Comparison of ENCODE assay signal across 26 mouse cellular contexts in the genomic region with DNA sequence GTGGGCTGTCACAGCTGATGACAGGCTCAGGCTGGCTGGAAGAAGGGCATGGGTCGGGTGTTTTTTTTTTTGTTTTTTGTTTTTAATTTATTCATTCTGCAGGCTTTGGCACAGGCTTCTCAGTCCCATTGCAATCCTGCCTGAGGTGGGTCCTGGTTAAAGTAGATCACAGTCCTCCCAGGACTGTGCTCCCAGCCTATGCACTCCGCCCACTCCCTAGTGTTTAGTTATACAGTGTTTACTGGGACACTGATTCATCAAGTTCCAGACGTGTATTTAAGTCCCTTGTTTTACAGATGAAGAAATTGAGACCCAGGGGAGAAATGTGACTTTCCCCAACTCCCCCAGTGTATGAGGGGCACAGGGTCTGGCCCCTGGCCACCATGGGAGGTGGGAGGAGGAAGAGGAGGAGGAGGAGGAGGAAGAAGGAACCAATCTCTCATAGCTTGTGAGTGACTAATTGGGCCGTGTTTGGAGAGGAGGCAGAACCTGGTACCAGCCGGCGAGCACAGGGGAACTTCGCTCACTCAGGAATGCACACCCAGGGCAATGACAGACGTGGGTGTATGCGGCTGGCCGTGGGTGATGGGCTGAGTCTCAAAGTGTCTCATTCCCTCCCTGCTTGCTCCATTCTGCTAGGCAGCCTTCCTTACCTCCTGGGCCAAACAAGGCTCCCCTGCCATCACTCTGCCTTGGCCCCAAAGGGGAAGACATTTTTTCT. TPM values are rescaled to one million over a fixed set of nuclear protein-coding genes. Genes with fewer than 3 reads are reported as not detected.
DNase-seq lines count a peak whose midpoint lies in the region; ATAC-seq and TF ChIP-seq lines count a peak whose summit lies in the region.
"Had no signal": no experiment of that assay in that cellular context is flagged by ENCODE, and none has a peak within 500 bp of the region (broad histone marks: within the 10 kb centered on the region; RNA-seq: fewer than 3 reads in every experiment).

No protein-coding gene starts in this region.

- H3K4me1 ChIP-seq in embryonic fibroblast, embryonic 13.5 days (ENCODE audit: control insufficient read depth, insufficient read depth, low read length), result no peaks in the 10 kb centered on the region
- H3K4me1 ChIP-seq in olfactory bulb, adult 2 months (ENCODE audit: control insufficient read depth, insufficient read depth, low read length), result peaks cover 48% of the 10 kb centered on the region
- peaks cover 20% of the 10 kb centered on the region for H3K4me1 ChIP-seq in midbrain, embryonic 13.5 days (replicated peaks)
- H3K4me1 ChIP-seq: intestine, embryonic 15.5 days; liver, embryonic 13.5 days; neural tube, embryonic 12.5 days had no signal

- no peak overlapping the region for H3K4me3 ChIP-seq in layer of hippocampus, adult 2 months
- no peak overlapping the region for H3K4me3 ChIP-seq in embryonic fibroblast, embryonic 13.5 days (ENCODE audit: insufficient read depth, low read length)
- H3K4me3 ChIP-seq in olfactory bulb, adult 2 months (ENCODE audit: insufficient read depth, low read depth, low read length), result no peak overlapping the region
- no peak overlapping the region for H3K4me3 ChIP-seq in midbrain, embryonic 13.5 days (replicated peaks)
- H3K4me3 ChIP-seq: embryonic facial prominence, embryonic 10.5 days; forebrain, embryonic 10.5 days; intestine, embryonic 15.5 days; liver, embryonic 13.5 days; midbrain, embryonic 12.5 days; neural tube, embryonic 12.5 days had no signal

- no peak for TF ChIP-seq CTCF in layer of hippocampus, adult 2 months (conservative IDR thresholded peaks at IDR 0.05)
- TF ChIP-seq CTCF in embryonic fibroblast, embryonic 13.5 days (IDR thresholded peaks at IDR 0.05; ENCODE audit: borderline replicate concordance, insufficient read depth, low read length), result no peak
- TF ChIP-seq CTCF in olfactory bulb, adult 2 months (IDR thresholded peaks at IDR 0.05; ENCODE audit: insufficient read depth, low read depth, low read length), result no peak

- peaks cover 9% of the 10 kb centered on the region for H3K36me3 ChIP-seq in midbrain, embryonic 13.5 days
- H3K36me3 ChIP-seq: embryonic facial prominence, embryonic 10.5 days; forebrain, embryonic 10.5 days; intestine, embryonic 15.5 days; liver, embryonic 13.5 days had no signal

- H3K9me3 ChIP-seq in midbrain, embryonic 13.5 days, result no peaks in the 10 kb centered on the region
- H3K9me3 ChIP-seq: embryonic facial prominence, embryonic 10.5 days; forebrain, embryonic 10.5 days; intestine, embryonic 15.5 days; liver, embryonic 13.5 days; midbrain, embryonic 12.5 days; neural tube, embryonic 12.5 days had no signal

- ATAC-seq in midbrain, embryonic 13.5 days, result no peak
- ATAC-seq: forebrain, postnatal 0 days; hindbrain, embryonic 16.5 days had no signal

- WGBS in olfactory bulb, adult 2 months, result 33% methylated on average over 10 of the region's 10 CpGs
- 82% methylated on average over 10 of the region's 10 CpGs for WGBS in midbrain, embryonic 13.5 days

- no peak for TF ChIP-seq POLR2A in embryonic fibroblast, embryonic 13.5 days (IDR thresholded peaks at IDR 0.05; ENCODE audit: low read depth, low read length)
- TF ChIP-seq POLR2A in olfactory bulb, adult 2 months (IDR thresholded peaks at IDR 0.05; ENCODE audit: insufficient read depth, low read depth, low read length), result no peak

- H3K9ac ChIP-seq in midbrain, embryonic 13.5 days (replicated peaks), result no peak overlapping the region
- H3K9ac ChIP-seq: forebrain, postnatal 0 days; intestine, embryonic 15.5 days; liver, embryonic 13.5 days; midbrain, embryonic 12.5 days; neural tube, embryonic 12.5 days had no signal

- no peaks in the 10 kb centered on the region for H3K27me3 ChIP-seq in midbrain, embryonic 13.5 days
- H3K27me3 ChIP-seq: intestine, embryonic 15.5 days; midbrain, embryonic 12.5 days; neural tube, embryonic 12.5 days had no signal

- no peak overlapping the region for H3K4me2 ChIP-seq in midbrain, embryonic 13.5 days (replicated peaks)
- H3K4me2 ChIP-seq: heart, embryonic 11.5 days; intestine, embryonic 15.5 days; liver, embryonic 13.5 days; midbrain, embryonic 12.5 days; neural tube, embryonic 12.5 days had no signal

- peak in 1 of 2 experiments; percentile 62 for DNase-seq in layer of hippocampus, adult 2 months (ENCODE audit: low spot score in 2 of 2)
- DNase-seq in layer of hippocampus, postnatal 10 days (ENCODE audit: low spot score in 2 of 2), result no peak
- DNase-seq in right cerebral cortex, adult 2 months (ENCODE audit: low spot score in 2 of 2), result peak; percentile 72 to 73
- DNase-seq in right cerebral cortex, postnatal 10 days (ENCODE audit: low spot score in 2 of 2), result no peak
- no peak for DNase-seq in kidney, postnatal 25 days
- DNase-seq: cerebellum, adult 11 months; cerebellum, adult 9-11 months; forebrain, postnatal 0 days; heart, adult 11 months; kidney, adult 9 months; kidney, postnatal 14 days; liver, embryonic 13.5 days; lung, adult 2 months; thymus, postnatal 14 days had no signal

- peak overlapping the region; percentile 86 for H3K27ac ChIP-seq in layer of hippocampus, adult 2 months
- peak overlapping the region; percentile 52; the same call in 1 of the 2 replicates for H3K27ac ChIP-seq in embryonic fibroblast, embryonic 13.5 days (ENCODE audit: insufficient read depth, low read length)
- H3K27ac ChIP-seq in olfactory bulb, adult 2 months (ENCODE audit: insufficient read depth, low read depth, low read length), result peak overlapping the region; percentile 31; the same call in 1 of the 2 replicates
- no peak overlapping the region for H3K27ac ChIP-seq in midbrain, embryonic 13.5 days
- H3K27ac ChIP-seq: embryonic facial prominence, embryonic 10.5 days; forebrain, embryonic 10.5 days; intestine, embryonic 15.5 days; liver, embryonic 13.5 days; midbrain, embryonic 12.5 days; neural tube, embryonic 12.5 days had no signal

RNA-seq across cellular contexts. Expression of a gene that starts 24.0 kb away (rescaled TPM):
- total RNA-seq in layer of hippocampus, adult 2 months (2021), result 10 to 100 TPM; 14.5 to 15.2 TPM
- total RNA-seq in layer of hippocampus, postnatal 10 days (2021), result 10 to 100 TPM; 17.9 to 26.0 TPM
- 133 and 156 TPM in 2 replicates for polyA plus RNA-seq in embryonic fibroblast, embryonic 13.5 days (2011; ENCODE audit: insufficient read length, low read depth, missing spikeins)
- not detected in 2 replicates for polyA plus RNA-seq in olfactory bulb, adult 2 months (2012; ENCODE audit: insufficient read depth, insufficient read length, low replicate concordance, missing spikeins)
- 2.9 and 3.4 TPM in 2 replicates for polyA plus RNA-seq in midbrain, embryonic 13.5 days (2015; fragmentation: Nextera tagmentation; extraction: Ambion mirVana)
- total RNA-seq: megakaryocyte, adult 5-6 weeks; monocyte, adult 5-6 weeks had no signal

RNA-seq across cellular contexts. Expression of a gene that starts 39.0 kb away (rescaled TPM):
- 100 to 1,000 TPM; 549 to 563 TPM for total RNA-seq in layer of hippocampus, adult 2 months (2021)
- 100 to 1,000 TPM; 390 to 419 TPM for total RNA-seq in layer of hippocampus, postnatal 10 days (2021)
- polyA plus RNA-seq in embryonic fibroblast, embryonic 13.5 days (2011; ENCODE audit: insufficient read length, low read depth, missing spikeins), result 2.0 and 3.7 TPM in 2 replicates
- not detected in 2 replicates for polyA plus RNA-seq in olfactory bulb, adult 2 months (2012; ENCODE audit: insufficient read depth, insufficient read length, low replicate concordance, missing spikeins)
- 7.0 and 11.0 TPM in 2 replicates for polyA plus RNA-seq in midbrain, embryonic 13.5 days (2015; fragmentation: Nextera tagmentation; extraction: Ambion mirVana)
- total RNA-seq: monocyte, adult 5-6 weeks had no signal

Comparison
In these comparisons a context has a peak if more than half of its experiments do, and no peak if none do; other contexts are left out.
1. DNase-seq: peak in right cerebral cortex, adult 2 months (2 of 2); none in layer of hippocampus, postnatal 10 days (0 of 2), right cerebral cortex, postnatal 10 days (0 of 2) and kidney, postnatal 25 days (0 of 2).